Mouse (Mus musculus) thymus, adult 2 months (tissue): Measurements from ENCODE around the gene Olfr998. TPM values are rescaled to one million over a fixed set of nuclear protein-coding genes. Genes with fewer than 3 reads are reported as not detected.
"Not testable (repeated sequence)": the region's sequence is repeated elsewhere in the genome, so short reads cannot be mapped to it uniquely, and the experiment has no call there.

ENCODE experiments used
- DNase-seq: peaks from one replicate; pipeline ENCODE4 v3.0.0; 2021
- H3K27ac ChIP-seq: fragments of 200-500 bp; 2 replicates; pipeline ENCODE4 v1.5.1; 2012; ENCODE audit warnings: low read length, control low read depth; ENCODE audit not compliant: control insufficient read depth, insufficient read depth
- H3K27me3 ChIP-seq: fragments of 200-500 bp; 2 replicates; pipeline ENCODE4 v1.6.1; 2012; ENCODE audit warnings: mild to moderate bottlenecking, low read length, moderate library complexity, mixed read lengths; ENCODE audit not compliant: control insufficient read depth, insufficient read depth
- H3K36me3 ChIP-seq: fragments of 200-500 bp; 2 replicates; pipeline ENCODE4 v1.6.1; 2012; ENCODE audit warnings: mild to moderate bottlenecking, low read length, moderate library complexity; ENCODE audit not compliant: control insufficient read depth, insufficient read depth
- H3K4me1 ChIP-seq: fragments of 200-500 bp; replicated peaks from 2 replicates; pipeline ENCODE4 v1.6.1; 2012; ENCODE audit warnings: low read length; ENCODE audit not compliant: control insufficient read depth, insufficient read depth
- H3K4me3 ChIP-seq: fragments of 200-500 bp; 2 replicates; pipeline ENCODE4 v1.5.1; 2012; ENCODE audit warnings: mild to moderate bottlenecking, low read length, control low read depth, moderate library complexity; ENCODE audit not compliant: control insufficient read depth, insufficient read depth
- CTCF ChIP-seq: fragments of 200-500 bp; IDR thresholded peaks from 2 replicates; pipeline ENCODE4 v1.5.1; 2012; ENCODE audit warnings: mild to moderate bottlenecking, control low read depth, low read length, moderate library complexity, borderline replicate concordance; ENCODE audit not compliant: control insufficient read depth, poor library complexity, insufficient read depth; ENCODE audit errors: extremely low read depth
- POLR2A ChIP-seq: fragments of 200-500 bp; IDR thresholded peaks from 2 replicates; pipeline ENCODE4 v1.6.1; 2012; ENCODE audit warnings: mild to moderate bottlenecking, low read length, control low read depth, moderate library complexity; ENCODE audit not compliant: control insufficient read depth, poor library complexity, insufficient read depth; ENCODE audit errors: extremely low read depth
- WGBS: fragments of 180-500 bp; shearing (Covaris S2); methylation state at CpG from one replicate; pipeline ENCODE4 v1.1.7; 2018; 5-methylcytosine and 5-hydroxymethylcytosine counted together
- polyA plus RNA-seq: library from polyadenylated mRNA; depleted of rRNA; stranded (reverse); fragments of >200 nt; gene quantifications from 2 replicates; pipeline ENCODE4 v1.2.3, GENCODE M21; 2012; rRNA removed

The Olfr998 gene
- not detected in 2 replicates for polyA plus RNA-seq

DNA sequence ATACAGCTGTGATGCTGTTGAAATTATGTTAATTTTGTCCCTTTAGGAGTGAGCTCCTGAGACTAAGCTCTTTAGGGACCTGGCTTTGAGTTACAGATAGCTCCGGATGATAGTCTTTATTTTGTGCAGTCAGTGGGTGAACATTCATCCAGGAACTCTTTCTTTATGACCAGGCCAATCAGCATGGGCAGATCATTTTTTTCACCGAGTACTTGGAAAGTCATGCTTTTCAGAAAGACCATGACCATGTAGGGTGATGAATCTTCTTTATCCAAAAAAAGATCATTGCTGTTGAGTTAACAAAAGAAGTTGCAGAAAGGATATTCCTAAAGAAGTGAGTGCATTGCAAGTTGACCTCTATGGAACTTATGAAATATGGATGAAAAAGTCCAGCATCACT is at the start of gene Olfr998:
Gene Olfr998, plus strand, starts transcription at position 301 of the 400 bp plus-strand sequence.
- H3K4me3 ChIP-seq, H3K27ac ChIP-seq, DNase-seq, H3K27me3 ChIP-seq, H3K36me3 ChIP-seq, H3K4me1 ChIP-seq: not testable (repeated sequence)
- WGBS = 87% methylated on average over 2 of the region's 2 CpGs

DNA sequence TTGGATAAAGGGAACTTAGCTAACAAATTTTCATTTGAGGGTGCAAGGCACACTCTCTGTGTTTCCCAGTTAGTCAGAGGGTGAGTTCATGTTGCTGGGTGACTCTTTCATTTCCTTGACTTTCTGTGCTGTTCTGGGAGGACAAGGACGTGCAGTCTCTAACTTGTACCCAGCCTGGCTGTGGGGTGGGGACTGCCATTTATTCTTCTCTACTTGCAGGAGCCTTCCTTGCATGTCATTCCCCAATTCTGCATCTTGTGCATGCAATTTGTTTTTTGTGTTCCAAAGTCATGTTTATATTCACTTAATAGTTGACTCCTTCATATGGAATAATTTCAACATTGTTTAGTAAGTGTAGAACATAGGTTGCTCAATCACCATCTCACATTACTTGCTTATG is 33.9 kb upstream of the Olfr998 start:
- H3K4me1 ChIP-seq = no peaks in the 10 kb centered on the region
- no peak overlapping the region for H3K27ac ChIP-seq
- no peaks in the 10 kb centered on the region for H3K36me3 ChIP-seq
- no peaks in the 10 kb centered on the region for H3K27me3 ChIP-seq
- no peak overlapping the region for H3K4me3 ChIP-seq
- 56% methylated on average over 1 of the region's 1 CpGs for WGBS
- no peak for DNase-seq
- TF ChIP-seq CTCF (no peak), POLR2A (no peak)

- no peaks in the 10 kb centered on the region for H3K36me3 ChIP-seq
- TF ChIP-seq CTCF (no peak), POLR2A (no peak)
- H3K4me3 ChIP-seq = no peak overlapping the region
- no peak for DNase-seq
- H3K27me3 ChIP-seq = no peaks in the 10 kb centered on the region
- H3K27ac ChIP-seq = no peak overlapping the region
- WGBS = 7% methylated on average over 4 of the region's 4 CpGs
- no peaks in the 10 kb centered on the region for H3K4me1 ChIP-seq
Observed at GRCm38 (mm10) chr2:85560226-85560625, 28.5 kb upstream of the Olfr998 start.

DNA sequence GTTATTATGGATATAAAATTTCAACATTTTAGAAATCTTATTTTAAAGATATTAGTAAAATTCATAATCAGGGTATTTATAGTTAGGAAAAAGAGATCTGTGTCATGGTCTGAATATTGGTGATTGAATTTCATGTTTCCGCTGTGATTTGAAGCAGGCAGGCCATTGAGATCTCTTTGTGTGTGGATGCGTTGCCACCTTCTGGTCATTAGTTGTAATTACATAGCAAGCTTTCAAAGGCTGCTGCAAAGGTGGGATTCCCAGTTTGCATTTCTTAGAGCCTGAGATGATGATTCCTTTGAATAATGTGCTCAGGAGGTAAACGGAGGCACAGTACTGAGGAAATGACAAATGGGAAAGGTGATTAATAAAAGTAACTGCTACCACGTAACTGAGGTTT is 27.6 kb upstream of the Olfr998 start:
- Histone ChIP-seq H3K27me3 (no peaks in the 10 kb centered on the region), H3K4me3 (no peak overlapping the region), H3K27ac (no peak overlapping the region), H3K4me1 (no peaks in the 10 kb centered on the region), H3K36me3 (no peaks in the 10 kb centered on the region)
- DNase-seq = no peak
- 34% methylated on average over 4 of the region's 4 CpGs for WGBS
- no peak for TF ChIP-seq CTCF

DNA sequence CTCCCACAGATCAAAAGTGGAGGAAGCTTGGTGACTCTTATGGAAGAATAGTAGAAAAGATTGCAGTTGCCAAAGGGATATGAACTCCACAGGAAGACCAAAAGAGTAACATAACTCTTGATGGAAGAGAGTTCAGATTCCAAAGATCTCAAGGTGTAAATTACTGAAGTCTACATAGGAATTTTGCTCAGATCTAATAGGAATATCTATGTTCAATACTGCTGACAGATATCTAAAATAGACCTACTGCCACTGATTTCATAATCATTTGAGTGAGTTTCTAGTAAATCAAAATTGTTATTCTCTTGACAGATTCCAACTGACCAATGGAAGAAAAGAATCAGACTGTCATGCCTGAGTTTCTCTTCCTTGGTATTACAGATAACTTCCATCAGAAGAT is 9.8 kb upstream of the Olfr998 start, which contains the start of gene Olfr996:
Gene Olfr996, plus strand, starts transcription at position 301 of the 400 bp plus-strand sequence.
- TF ChIP-seq CTCF (no peak), POLR2A (no peak)
- H3K4me3 ChIP-seq = no peak within 1 kb of the TSS
- no peaks in the 10 kb centered on the region for H3K27me3 ChIP-seq

GRCm38 (mm10) chr2:85611803-85612202 is 23.1 kb downstream of the Olfr998 start, which contains the start of gene Olfr1000:
TSS of gene Olfr1000 (minus strand) at chr2:85611903.
- no peaks in the 10 kb centered on the region for H3K4me1 ChIP-seq
- no peaks in the 10 kb centered on the region for H3K36me3 ChIP-seq
- H3K4me3 ChIP-seq = no peak within 1 kb of the TSS
- WGBS = 79% methylated on average over 1 of the region's 1 CpGs
- no peak within 1 kb of the TSS for H3K27ac ChIP-seq
- TF ChIP-seq POLR2A = no peak
- TF ChIP-seq CTCF = no peak
- DNase-seq = no peak
- no peaks in the 10 kb centered on the region for H3K27me3 ChIP-seq

More for the DNA sequence above, 9.8 kb upstream of the Olfr998 start, which contains the start of gene Olfr996:
- no peaks in the 10 kb centered on the region for H3K36me3 ChIP-seq
- H3K4me1 ChIP-seq = no peaks in the 10 kb centered on the region
- no peak within 1 kb of the TSS for H3K27ac ChIP-seq
- no peak for DNase-seq

Other genes starting within 250 kb of the Olfr998 start
- not detected in 2 replicates for gene Olfr987, start 249.6 kb upstream of the Olfr998 start, polyA plus RNA-seq
- gene Olfr988, start 225.7 kb upstream of the Olfr998 start, polyA plus RNA-seq = not detected in 2 replicates
- not detected in 2 replicates for gene Olfr992, start 179.5 kb upstream of the Olfr998 start, polyA plus RNA-seq
- not detected in 2 replicates for gene Olfr993, start 174.1 kb upstream of the Olfr998 start, polyA plus RNA-seq
- gene Olfr994, start 152.5 kb upstream of the Olfr998 start, polyA plus RNA-seq = not detected in 2 replicates
- not detected in 2 replicates for gene Olfr995, start 145.3 kb upstream of the Olfr998 start, polyA plus RNA-seq
- 1.3 and 1.9 TPM in 2 replicates for gene 4833423E24Rik, start 69.9 kb upstream of the Olfr998 start, polyA plus RNA-seq
- gene Olfr996, start 9.7 kb upstream of the Olfr998 start, polyA plus RNA-seq = not detected in 2 replicates
- gene Olfr1000, start 23.0 kb downstream of the Olfr998 start, polyA plus RNA-seq = not detected in 2 replicates
- not detected in 2 replicates for gene Olfr1002, start 61.8 kb downstream of the Olfr998 start, polyA plus RNA-seq
- not detected in 2 replicates for gene Olfr154, start 75.5 kb downstream of the Olfr998 start, polyA plus RNA-seq
- gene Olfr1006, start 89.8 kb downstream of the Olfr998 start, polyA plus RNA-seq = not detected in 2 replicates
- not detected in 2 replicates for gene Olfr1008, start 100.5 kb downstream of the Olfr998 start, polyA plus RNA-seq
- not detected in 2 replicates for gene Olfr1009, start 126.5 kb downstream of the Olfr998 start, polyA plus RNA-seq
- not detected in 2 replicates for gene Olfr1012, start 173.8 kb downstream of the Olfr998 start, polyA plus RNA-seq
- gene Olfr1013, start 178.2 kb downstream of the Olfr998 start, polyA plus RNA-seq = not detected in 2 replicates
- not detected in 2 replicates for gene Olfr1014, start 183.8 kb downstream of the Olfr998 start, polyA plus RNA-seq
- gene Olfr1015, start 193.1 kb downstream of the Olfr998 start, polyA plus RNA-seq = not detected in 2 replicates
- not detected in 2 replicates for gene Olfr1016, start 213.6 kb downstream of the Olfr998 start, polyA plus RNA-seq
- gene Olfr1018, start 229.5 kb downstream of the Olfr998 start, polyA plus RNA-seq = not detected in 2 replicates